Mouse (Mus musculus) testis, adult 10 weeks (tissue): ENCODE data around the gene Pi4k2a. TPM values are rescaled to one million over a fixed set of nuclear protein-coding genes. Genes with fewer than 3 reads are reported as not detected.

Experiments used
- polyA plus RNA-seq: library from polyadenylated mRNA; stranded (reverse); fragments of 350-450 nt; fragmentation: Illumina TruSeq; extraction: RNeasy Lipid Tissue Mini Kit (QIAGEN cat#74804); gene quantifications from one replicate; pipeline ENCODE4 v1.2.3, GENCODE M21; 2014; ENCODE audit warnings: low read depth, low replicate concordance

The Pi4k2a gene
- 6.4 TPM for polyA plus RNA-seq

GRCm38 (mm10) chr19:42089748-42090595 is at the start of gene Pi4k2a:
Gene Pi4k2a, plus strand, starts transcription at chr19:42090470.

GRCm38 (mm10) chr19:42045269-42046102 is 44.8 kb upstream of the Pi4k2a start, which contains the start of gene Hoga1:
Gene Hoga1, plus strand, starts transcription at chr19:42045610.

GRCm38 (mm10) chr19:42051948-42052347 is 38.3 kb upstream of the Pi4k2a start, which contains the start of gene 4933411K16Rik:
Gene 4933411K16Rik, plus strand, starts transcription at chr19:42052248.

GRCm38 (mm10) chr19:42086166-42086565 is 4.1 kb upstream of the Pi4k2a start, which contains the start of gene Morn4:
Gene Morn4, minus strand, starts transcription at chr19:42086357.

GRCm38 (mm10) chr19:42128787-42129508 is 38.7 kb downstream of the Pi4k2a start, which contains the start of gene Avpi1:
Gene Avpi1, minus strand, starts transcription at chr19:42129059.

GRCm38 (mm10) chr19:42147170-42147768 is 57.0 kb downstream of the Pi4k2a start, which contains the start of gene Marveld1:
Gene Marveld1, plus strand, starts transcription at chr19:42147400.

GRCm38 (mm10) chr19:42163764-42164163 is 73.5 kb downstream of the Pi4k2a start, which contains the start of gene Zfyve27:
Gene Zfyve27, plus strand, starts transcription at chr19:42163951.

Other genes with a start within 250 kb of the Pi4k2a start
- gene Frat2, start 242.3 kb upstream of the Pi4k2a start, polyA plus RNA-seq, result 6.6 TPM
- gene Rrp12, start 194.3 kb upstream of the Pi4k2a start, polyA plus RNA-seq, result 2.4 TPM
- gene Pgam1, start 178.5 kb upstream of the Pi4k2a start, polyA plus RNA-seq, result 53.2 TPM
- gene Exosc1, start 157.0 kb upstream of the Pi4k2a start, polyA plus RNA-seq, result 32.7 TPM
- 14.7 TPM for gene Zdhhc16, start 157.0 kb upstream of the Pi4k2a start, polyA plus RNA-seq
- gene Mms19, start 109.3 kb upstream of the Pi4k2a start, polyA plus RNA-seq, result 14.9 TPM
- gene Ubtd1, start 108.7 kb upstream of the Pi4k2a start, polyA plus RNA-seq, result 3.0 TPM
- gene Ankrd2, start 54.5 kb upstream of the Pi4k2a start, polyA plus RNA-seq, result not detected
- 24.0 TPM for gene Hoga1, start 44.9 kb upstream of the Pi4k2a start, polyA plus RNA-seq
- 264 TPM for gene 4933411K16Rik, start 38.2 kb upstream of the Pi4k2a start, polyA plus RNA-seq
- gene Morn4, start 4.1 kb upstream of the Pi4k2a start, polyA plus RNA-seq, result 26.5 TPM
- gene Avpi1, start 38.6 kb downstream of the Pi4k2a start, polyA plus RNA-seq, result 1.2 TPM
- 2.1 TPM for gene Marveld1, start 56.9 kb downstream of the Pi4k2a start, polyA plus RNA-seq
- gene Zfyve27, start 73.5 kb downstream of the Pi4k2a start, polyA plus RNA-seq, result 9.5 TPM
- gene Sfrp5, start 111.8 kb downstream of the Pi4k2a start, polyA plus RNA-seq, result not detected
- 0.73 TPM for gene Golga7b, start 157.1 kb downstream of the Pi4k2a start, polyA plus RNA-seq